Mouse (Mus musculus) lung, postnatal 0 days (tissue): ENCODE measurements around the gene Gm27021. TPM values are rescaled to one million over a fixed set of nuclear protein-coding genes. Genes with fewer than 3 reads are reported as not detected.
A peak's percentile ranks its signal among the peaks of the same experiment; 100 is the strongest.

Experiments used
- ATAC-seq: fragments of 200-750 bp; cut with Nextera tagmentation; 2 replicates; pipeline ENCODE4 v1.8.0; 2017; ENCODE audit warnings: moderate library complexity
- DNase-seq: peaks from one replicate; pipeline ENCODE4 v3.0.0-alpha.2; 2016; ENCODE audit warnings: low spot score
- H3K27ac ChIP-seq: fragments of 300-500 bp; sonication (generic); 2 replicates; pipeline ENCODE4 v1.5.1; 2014; ENCODE audit warnings: antibody characterized with exemption, mild to moderate bottlenecking, low read length, mixed read lengths
- H3K27me3 ChIP-seq: fragments of 300-500 bp; sonication (generic); replicated peaks from 2 replicates; pipeline ENCODE4 v1.6.1; 2014; ENCODE audit warnings: low read length, mixed read lengths; ENCODE audit not compliant: insufficient read depth
- H3K36me3 ChIP-seq: fragments of 300-500 bp; sonication (generic); 2 replicates; pipeline ENCODE4 v1.6.1; 2014; ENCODE audit warnings: low read length, mixed read lengths; ENCODE audit not compliant: insufficient read depth
- H3K4me1 ChIP-seq: fragments of 300-500 bp; sonication (generic); 2 replicates; pipeline ENCODE4 v1.6.1; 2014; ENCODE audit warnings: antibody characterized with exemption, low read depth, low read length, mixed read lengths; ENCODE audit not compliant: insufficient read depth
- H3K4me2 ChIP-seq: fragments of 300-500 bp; sonication (generic); replicated peaks from 2 replicates; pipeline ENCODE4 v1.6.1; 2014; ENCODE audit warnings: low read depth, mild to moderate bottlenecking, low read length, moderate library complexity, mixed read lengths
- H3K4me3 ChIP-seq: fragments of 300-500 bp; sonication (generic); 2 replicates; pipeline ENCODE4 v1.5.1; 2014; ENCODE audit warnings: low read depth, low read length
- H3K9ac ChIP-seq: fragments of 300-500 bp; sonication (generic); replicated peaks from 2 replicates; pipeline ENCODE4 v1.6.1; 2014; ENCODE audit warnings: low read depth, mild to moderate bottlenecking
- H3K9me3 ChIP-seq: fragments of 300-500 bp; sonication (generic); 2 replicates; pipeline ENCODE4 v1.6.1; 2016; ENCODE audit warnings: low read length, mixed read lengths
- CTCF ChIP-seq: IDR thresholded peaks from 2 replicates; pipeline ENCODE4 v1.5.1; 2016; ENCODE audit warnings: antibody characterized with exemption, mild to moderate bottlenecking
- EP300 ChIP-seq: IDR thresholded peaks from 2 replicates; pipeline ENCODE4 v1.6.1; 2016; ENCODE audit warnings: antibody characterized with exemption, mild to moderate bottlenecking, control low read depth
- WGBS: fragments of 180-500 bp; shearing (Covaris S2); extraction: QIAGEN DNeasy Blood & Tissue Kit; methylation state at CpG from one replicate; pipeline ENCODE4 v1.1.7; 2014; 5-methylcytosine and 5-hydroxymethylcytosine counted together
- polyA plus RNA-seq: library from polyadenylated mRNA; unstranded; fragments of >200 nt; fragmentation: Nextera tagmentation; extraction: Ambion mirVana; gene quantifications from 2 replicates; pipeline ENCODE4 v1.2.1, GENCODE M21; 2015

The Gm27021 gene
- polyA plus RNA-seq, 1 experiment from 2014 or later, result 1.3 TPM

DNA sequence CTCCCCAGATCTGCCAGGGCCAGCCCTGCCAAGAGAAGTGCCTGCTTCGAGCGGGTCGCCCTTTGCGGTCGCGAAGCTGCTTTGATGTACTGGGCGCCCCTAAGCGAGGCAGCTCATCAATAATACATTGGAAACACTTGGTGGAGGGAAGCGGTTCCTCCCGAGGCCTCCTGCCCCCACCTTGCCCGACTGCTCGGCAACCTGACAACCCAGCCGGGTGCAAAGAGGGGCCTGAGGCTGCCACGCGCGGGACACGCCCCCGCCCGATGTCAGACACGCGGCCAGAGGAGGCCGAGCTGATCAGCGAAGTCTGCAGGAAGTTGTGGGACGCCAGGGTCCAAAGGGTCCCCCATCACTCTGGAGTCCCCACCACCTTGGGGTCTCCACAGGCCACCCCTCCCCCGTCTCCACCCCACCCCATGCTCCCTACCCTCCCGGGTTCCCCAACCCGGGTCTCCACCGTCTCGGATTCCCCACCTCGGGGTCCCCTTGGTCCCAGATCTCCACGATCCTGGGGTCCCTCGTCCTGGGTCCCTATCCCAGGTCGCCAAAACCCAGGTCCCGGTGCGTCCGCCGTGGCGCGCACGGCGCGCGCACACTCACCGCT is 34.1 kb downstream of the Gm27021 start:
- H3K27me3 ChIP-seq, result 0 out of 2 replicates have a peak, but pooled peaks cover 8% of the 10 kb centered on the region
- H3K4me1 ChIP-seq, result no peaks in the 10 kb centered on the region
- H3K27ac ChIP-seq, result no peak overlapping the region
- peak overlapping the region; percentile 45 for H3K4me3 ChIP-seq
- DNase-seq (peak; percentile 22), ATAC-seq (peak; percentile 12; the same call in 1 of the 2 replicates)
- no peak for TF ChIP-seq CTCF
- TF ChIP-seq EP300, result no peak
- no peaks in the 10 kb centered on the region for H3K36me3 ChIP-seq
- WGBS, result 2% methylated on average over 35 of the region's 44 CpGs
- H3K9me3 ChIP-seq, result no peaks in the 10 kb centered on the region
- H3K4me2 ChIP-seq, result peak overlapping the region; percentile 96
- no peak overlapping the region for H3K9ac ChIP-seq

GRCm38 (mm10) chr8:120632969-120633664 is 34.8 kb downstream of the Gm27021 start:
- WGBS, result 49% methylated on average over 17 of the region's 17 CpGs
- TF ChIP-seq EP300 (no peak), CTCF (no peak)
- Histone ChIP-seq H3K4me1 (no peaks in the 10 kb centered on the region), H3K9ac (no peak overlapping the region), H3K27me3 (0 out of 2 replicates have a peak, but pooled peaks cover 8% of the 10 kb centered on the region), H3K27ac (no peak overlapping the region), H3K4me2 (peak overlapping the region; percentile 96), H3K4me3 (peak overlapping the region; percentile 45; the same call in 1 of the 2 replicates), H3K36me3 (no peaks in the 10 kb centered on the region), H3K9me3 (no peaks in the 10 kb centered on the region)
- ATAC-seq (no peak), DNase-seq (no peak)

GRCm38 (mm10) chr8:120631441-120632375 is 36.2 kb downstream of the Gm27021 start:
- Histone ChIP-seq H3K36me3 (no peaks in the 10 kb centered on the region), H3K4me1 (no peaks in the 10 kb centered on the region), H3K27ac (no peak overlapping the region), H3K4me3 (no peak overlapping the region), H3K9ac (no peak overlapping the region), H3K4me2 (no peak overlapping the region), H3K9me3 (no peaks in the 10 kb centered on the region), H3K27me3 (0 out of 2 replicates have a peak, but pooled peaks cover 8% of the 10 kb centered on the region)
- no peak for ATAC-seq
- WGBS, result 68% methylated on average over 21 of the region's 21 CpGs
- TF ChIP-seq CTCF (no peak), EP300 (no peak)
- DNase-seq, result peak; percentile 31

DNA sequence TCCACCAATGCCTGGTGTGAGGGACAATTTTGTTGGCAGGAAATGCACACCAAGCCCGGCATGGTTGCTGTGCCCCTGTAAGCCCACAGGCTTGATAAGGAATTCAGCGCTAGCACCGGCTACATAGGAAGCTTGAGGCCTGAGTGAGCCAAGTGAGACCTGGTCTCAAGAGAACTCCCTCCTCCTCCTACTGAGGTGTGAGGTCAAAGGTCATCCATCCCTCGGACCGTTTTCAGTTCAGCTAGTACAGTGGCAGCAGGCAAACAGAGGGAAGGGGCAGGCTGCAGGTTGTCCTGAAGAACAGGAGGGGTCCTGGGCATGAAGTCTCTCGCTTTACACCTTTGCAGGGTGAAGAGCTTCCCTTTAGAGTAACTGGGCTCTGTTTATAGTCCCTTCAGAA is 37.0 kb downstream of the Gm27021 start:
- Histone ChIP-seq H3K4me1 (no peaks in the 10 kb centered on the region), H3K4me3 (no peak overlapping the region), H3K4me2 (no peak overlapping the region), H3K9me3 (no peaks in the 10 kb centered on the region), H3K27me3 (0 out of 2 replicates have a peak, but pooled peaks cover 8% of the 10 kb centered on the region), H3K27ac (no peak overlapping the region), H3K9ac (no peak overlapping the region), H3K36me3 (no peaks in the 10 kb centered on the region)
- 44% methylated on average over 6 of the region's 6 CpGs for WGBS
- ATAC-seq (no peak), DNase-seq (no peak)
- no peak for TF ChIP-seq CTCF
- no peak for TF ChIP-seq EP300

DNA sequence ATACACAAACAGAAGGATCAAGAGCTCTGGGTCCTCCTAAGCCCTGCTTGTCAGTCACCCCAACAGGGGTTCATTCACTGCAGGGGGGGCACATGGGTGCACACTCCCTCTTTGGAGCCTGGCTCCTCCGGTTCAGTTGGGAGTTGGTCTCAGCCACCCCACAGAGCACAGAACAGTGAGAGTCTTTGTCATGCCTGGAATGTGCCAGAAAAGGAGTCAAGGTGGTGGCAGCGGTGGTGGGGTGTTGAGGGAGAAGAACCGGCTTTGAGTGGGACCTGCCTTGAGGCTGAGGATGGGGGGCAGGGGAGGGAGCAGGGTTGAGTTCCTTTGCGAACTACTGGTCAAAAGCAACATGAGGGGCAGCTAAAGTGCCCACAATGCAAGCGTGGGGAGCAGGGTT is 37.8 kb downstream of the Gm27021 start:
- H3K27ac ChIP-seq, result no peak overlapping the region
- no peaks in the 10 kb centered on the region for H3K9me3 ChIP-seq
- H3K4me3 ChIP-seq, result no peak overlapping the region
- H3K4me2 ChIP-seq, result no peak overlapping the region
- WGBS, result 31% methylated on average over 5 of the region's 5 CpGs
- DNase-seq (no peak), ATAC-seq (no peak)
- 0 out of 2 replicates have a peak, but pooled peaks cover 8% of the 10 kb centered on the region for H3K27me3 ChIP-seq
- H3K4me1 ChIP-seq, result no peaks in the 10 kb centered on the region
- H3K36me3 ChIP-seq, result no peaks in the 10 kb centered on the region
- H3K9ac ChIP-seq, result no peak overlapping the region
- TF ChIP-seq CTCF (no peak), EP300 (no peak)

DNA sequence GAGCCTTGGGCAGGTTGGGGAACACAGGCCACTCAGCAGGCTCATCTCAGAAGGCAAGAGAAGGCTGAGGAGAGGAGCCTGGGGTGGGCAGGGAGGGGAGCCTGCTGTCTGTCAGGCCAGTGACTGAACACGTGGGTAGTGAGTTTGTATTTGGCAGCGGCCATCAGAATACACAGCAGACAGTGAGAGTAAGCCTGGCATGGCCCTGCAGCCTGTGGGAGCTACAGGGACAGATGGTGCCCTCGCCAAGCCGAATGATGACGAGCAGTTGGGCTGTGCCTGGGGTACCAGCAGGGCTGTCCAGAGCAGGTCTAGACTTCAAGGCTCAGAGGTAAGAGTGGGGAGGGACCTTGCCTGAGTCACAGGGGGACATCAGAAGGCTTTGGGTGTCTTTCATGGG is 40.6 kb downstream of the Gm27021 start:
- Histone ChIP-seq H3K9me3 (no peaks in the 10 kb centered on the region), H3K27me3 (no peaks in the 10 kb centered on the region), H3K4me1 (no peaks in the 10 kb centered on the region), H3K9ac (no peak overlapping the region), H3K36me3 (no peaks in the 10 kb centered on the region), H3K4me3 (no peak overlapping the region), H3K4me2 (no peak overlapping the region), H3K27ac (no peak overlapping the region)
- 90% methylated on average over 5 of the region's 5 CpGs for WGBS
- TF ChIP-seq CTCF, result no peak
- TF ChIP-seq EP300, result no peak
- DNase-seq (no peak), ATAC-seq (no peak)
